1 mouse cellular context compared by ENCODE assay signal in the genomic region with DNA sequence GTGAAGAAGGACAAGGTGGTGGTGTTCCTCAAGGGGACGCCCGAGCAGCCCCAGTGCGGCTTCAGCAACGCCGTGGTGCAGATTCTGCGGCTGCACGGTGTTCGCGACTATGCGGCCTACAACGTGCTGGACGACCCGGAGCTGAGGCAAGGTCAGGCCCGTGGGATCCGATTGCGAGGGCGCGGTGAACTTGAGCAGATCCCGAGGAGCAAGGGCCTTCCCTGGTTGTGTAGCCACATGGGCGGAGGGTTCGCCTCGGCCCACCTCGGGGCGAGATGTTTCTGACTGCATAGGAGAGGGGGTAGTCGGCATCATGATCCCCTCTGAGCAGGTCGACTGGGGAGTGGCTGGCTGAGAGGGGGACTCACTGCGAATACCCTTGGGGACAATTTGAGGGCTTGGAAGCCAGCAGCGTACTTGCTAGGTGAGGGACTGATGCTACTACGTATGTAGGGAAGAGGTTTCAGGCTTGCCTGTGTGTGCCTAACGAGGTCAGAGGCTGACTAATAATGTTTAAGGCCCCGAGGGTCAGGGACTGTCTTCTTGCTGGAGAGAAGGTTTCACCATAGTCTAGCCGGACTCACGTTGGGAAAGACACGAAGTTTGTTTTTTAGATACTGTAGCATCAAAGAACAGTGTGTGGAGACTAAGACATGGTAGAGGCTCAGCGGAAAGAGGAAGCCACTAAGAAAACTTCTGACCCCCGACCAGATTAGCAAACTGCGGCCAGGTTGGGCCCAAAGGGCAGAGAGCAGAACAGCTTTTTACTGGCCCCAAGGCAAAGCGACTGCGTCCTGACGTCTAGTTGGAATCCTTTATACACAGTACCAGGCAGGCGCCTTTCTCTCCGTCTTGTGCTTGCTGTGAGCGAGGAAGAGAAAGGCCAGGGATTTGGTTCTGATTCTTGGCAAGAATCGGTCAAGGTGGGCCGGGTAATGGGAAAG.
TF ChIP-seq lines count a peak whose summit lies in the region.

No protein-coding gene starts in this region.

TF ChIP-seq in MEL, 35 proteins besides CTCF, POLR2A, EP300 and RAD21:
- TF ChIP-seq HCFC1 (IDR thresholded peaks at IDR 0.05; ENCODE audit: low read depth, low read length), result no peak
- TF ChIP-seq ELF1 (IDR thresholded peaks at IDR 0.05; ENCODE audit: low read depth, low read length), result no peak
- peak; percentile 27; the same call in 1 of the 2 replicates for TF ChIP-seq SIN3A (IDR thresholded peaks at IDR 0.05; ENCODE audit: low read length)
- no peak for TF ChIP-seq MAX (IDR thresholded peaks at IDR 0.05; ENCODE audit: low read length)
- no peak for TF ChIP-seq RCOR1 (IDR thresholded peaks at IDR 0.05; ENCODE audit: low read depth, low read length)
- 0 out of 2 replicates have a peak, but pooled peaks have one; percentile 14 for TF ChIP-seq ETS1 (IDR thresholded peaks at IDR 0.05; ENCODE audit: low read depth, low read length)
- no peak for TF ChIP-seq NELFE (IDR thresholded peaks at IDR 0.05; ENCODE audit: low read depth, low read length)
- peak; percentile 58; the same call in 1 of the 2 replicates for TF ChIP-seq MXI1 (IDR thresholded peaks at IDR 0.05; ENCODE audit: low read depth, low read length)
- TF ChIP-seq CHD1 (IDR thresholded peaks at IDR 0.05; ENCODE audit: low read depth, low read length), result peak; percentile 82; the same call in 1 of the 2 replicates
- 0 out of 2 replicates have a peak, but pooled peaks have one; percentile 0 for TF ChIP-seq TBP (IDR thresholded peaks at IDR 0.05; ENCODE audit: low read depth, low read length)
